Mouse (Mus musculus) c-Kit-positive CD71-positive TER-119-negative erythroid progenitor cells, embryonic 14.5 days (primary cell): Measurements from ENCODE around the gene Ncoa1.

Experiments
- DNase-seq: peaks from one replicate; pipeline ENCODE4 v3.0.0-alpha.2; 2013; ENCODE audit warnings: low read depth

Gene Ncoa1

GRCm38 (mm10) chr12:4211174-4211573 lies 265.8 kb downstream of the Ncoa1 start:
- no peak for DNase-seq

- no peak for DNase-seq
These were observed 267.8 kb downstream of the Ncoa1 start for GRCm38 (mm10) chr12:4209196-4209595.

GRCm38 (mm10) chr12:4208405-4209133 lies 268.4 kb downstream of the Ncoa1 start:
- no peak for DNase-seq

- no peak for DNase-seq
These were observed 270.9 kb downstream of the Ncoa1 start for GRCm38 (mm10) chr12:4206106-4206505.

- DNase-seq: no peak
These were observed 274.8 kb downstream of the Ncoa1 start for GRCm38 (mm10) chr12:4202206-4202605.

GRCm38 (mm10) chr12:4201454-4202200 lies 275.4 kb downstream of the Ncoa1 start:
- no peak for DNase-seq

- no peak for DNase-seq
These were observed 277.7 kb downstream of the Ncoa1 start for GRCm38 (mm10) chr12:4199271-4199670.

- DNase-seq: no peak
These were observed 278.3 kb downstream of the Ncoa1 start for GRCm38 (mm10) chr12:4198702-4199101.
